Mouse (Mus musculus) ES-Bruce4 (cell line): Measurements from ENCODE around the gene Bcl2l10. TPM values are rescaled to one million over a fixed set of nuclear protein-coding genes. Genes with fewer than 3 reads are reported as not detected.

Source experiments
- H3K27ac ChIP-seq: 2 replicates; pipeline ENCODE4 v1.5.1; 2012; ENCODE audit warnings: low read length, inconsistent platforms; ENCODE audit not compliant: insufficient read depth
- H3K27me3 ChIP-seq: 2 replicates; pipeline ENCODE4 v1.6.1; 2012; ENCODE audit warnings: mild to moderate bottlenecking, low read length, inconsistent platforms; ENCODE audit not compliant: control insufficient read depth, poor library complexity, insufficient read depth, severe bottlenecking
- H3K36me3 ChIP-seq: 2 replicates; pipeline ENCODE4 v1.6.1; 2012; ENCODE audit warnings: inconsistent platforms, mild to moderate bottlenecking, low read length, moderate library complexity; ENCODE audit not compliant: control insufficient read depth, poor library complexity, insufficient read depth, severe bottlenecking
- H3K4me1 ChIP-seq: one replicate; pipeline ENCODE4 v1.8.1; 2011; ENCODE audit warnings: low read length; ENCODE audit not compliant: control insufficient read depth, insufficient read depth
- H3K4me3 ChIP-seq: 2 replicates; pipeline ENCODE4 v1.5.1; 2011; ENCODE audit warnings: low read depth, mild to moderate bottlenecking, low read length
- H3K9ac ChIP-seq: 2 replicates; pipeline ENCODE4 v1.6.1; 2012; ENCODE audit warnings: low read depth, mild to moderate bottlenecking, inconsistent platforms; ENCODE audit not compliant: poor library complexity, severe bottlenecking
- H3K9me3 ChIP-seq: replicated peaks from 2 replicates; pipeline ENCODE4 v1.6.1; 2012; ENCODE audit warnings: mild to moderate bottlenecking, low read length, inconsistent platforms; ENCODE audit not compliant: control insufficient read depth, poor library complexity, insufficient read depth, severe bottlenecking
- CTCF ChIP-seq: IDR thresholded peaks from one replicate; pipeline ENCODE4 v1.8.1; 2011; ENCODE audit warnings: low read depth, low read length
- EP300 ChIP-seq: IDR thresholded peaks from 2 replicates; pipeline ENCODE4 v1.6.1; 2011; ENCODE audit warnings: low read depth, low read length; ENCODE audit not compliant: insufficient read depth
- POLR2A ChIP-seq: IDR thresholded peaks from one replicate; pipeline ENCODE4 v1.8.1; 2011; ENCODE audit warnings: low read length; ENCODE audit not compliant: insufficient read depth
- polyA plus RNA-seq: library from polyadenylated mRNA; stranded (reverse); fragments of >200 nt; gene quantifications from 2 replicates; pipeline ENCODE4 v1.2.4, GENCODE M21; 2011; ENCODE audit warnings: low read depth; ENCODE audit not compliant: missing spikeins, insufficient read depth, insufficient read length

The Bcl2l10 gene
- polyA plus RNA-seq, 1 experiment, result not detected

DNA sequence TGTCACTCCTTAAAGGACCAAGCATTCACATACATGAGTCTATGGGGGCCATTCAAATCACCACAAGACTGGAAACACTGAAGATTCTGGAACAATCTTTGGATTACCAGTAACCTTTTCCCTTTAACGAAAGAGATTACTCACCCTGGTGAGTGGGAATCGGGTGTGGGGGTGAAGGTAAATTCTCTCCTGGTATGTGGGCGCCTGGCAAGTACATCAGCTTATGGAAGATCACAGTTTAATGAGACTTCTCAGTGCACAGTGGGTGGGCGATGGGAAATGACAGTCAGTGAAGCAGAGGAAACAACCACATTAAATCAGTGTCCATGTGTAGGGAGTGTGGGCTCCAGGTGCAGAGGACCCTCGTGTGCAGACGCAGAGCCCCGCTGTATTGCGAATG, 16.7 kb upstream of the Bcl2l10 start:
- H3K9me3 ChIP-seq, result no peaks in the 10 kb centered on the region
- H3K4me3 ChIP-seq, result no peak overlapping the region
- H3K27me3 ChIP-seq, result no peaks in the 10 kb centered on the region
- H3K36me3 ChIP-seq, result no peaks in the 10 kb centered on the region
- no peak overlapping the region for H3K9ac ChIP-seq
- H3K27ac ChIP-seq, result no peak overlapping the region
- TF ChIP-seq POLR2A (no peak), CTCF (no peak), EP300 (no peak)
- no peaks in the 10 kb centered on the region for H3K4me1 ChIP-seq

- no peak overlapping the region for H3K4me3 ChIP-seq
- no peaks in the 10 kb centered on the region for H3K4me1 ChIP-seq
- H3K36me3 ChIP-seq, result peaks cover 2% of the 10 kb centered on the region; the same call in 1 of the 2 replicates
- H3K27ac ChIP-seq, result no peak overlapping the region
- TF ChIP-seq EP300 (no peak), CTCF (peak; percentile 55), POLR2A (no peak)
- no peaks in the 10 kb centered on the region for H3K9me3 ChIP-seq
- H3K27me3 ChIP-seq, result no peaks in the 10 kb centered on the region
- H3K9ac ChIP-seq, result no peak overlapping the region
Observed at GRCm38 (mm10) chr9:75334440-75334839, 13.1 kb upstream of the Bcl2l10 start.

DNA sequence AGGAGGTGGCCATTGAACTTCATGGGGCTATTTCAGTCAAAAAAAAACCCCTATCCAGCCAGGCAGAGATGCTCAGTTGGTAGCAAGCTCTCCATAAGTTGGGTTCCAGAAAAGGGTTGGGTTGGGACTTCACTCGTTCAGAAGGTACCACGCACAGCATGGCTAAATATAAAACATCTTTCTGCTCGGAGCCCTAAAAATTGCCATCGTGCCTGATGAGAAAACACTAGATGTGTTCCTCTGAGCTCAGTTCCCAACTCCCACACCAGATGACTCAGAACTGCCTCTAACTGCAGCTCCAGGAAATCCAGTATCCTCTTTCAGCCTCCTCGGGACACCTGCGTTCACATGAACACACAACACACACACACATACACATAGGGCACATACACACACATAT, 9.5 kb upstream of the Bcl2l10 start:
- TF ChIP-seq EP300 (no peak), POLR2A (no peak), CTCF (no peak)
- Histone ChIP-seq H3K27me3 (no peaks in the 10 kb centered on the region), H3K27ac (no peak overlapping the region), H3K9me3 (no peaks in the 10 kb centered on the region), H3K36me3 (peaks cover 2% of the 10 kb centered on the region; the same call in 1 of the 2 replicates), H3K4me1 (no peaks in the 10 kb centered on the region), H3K4me3 (no peak overlapping the region), H3K9ac (no peak overlapping the region)

DNA sequence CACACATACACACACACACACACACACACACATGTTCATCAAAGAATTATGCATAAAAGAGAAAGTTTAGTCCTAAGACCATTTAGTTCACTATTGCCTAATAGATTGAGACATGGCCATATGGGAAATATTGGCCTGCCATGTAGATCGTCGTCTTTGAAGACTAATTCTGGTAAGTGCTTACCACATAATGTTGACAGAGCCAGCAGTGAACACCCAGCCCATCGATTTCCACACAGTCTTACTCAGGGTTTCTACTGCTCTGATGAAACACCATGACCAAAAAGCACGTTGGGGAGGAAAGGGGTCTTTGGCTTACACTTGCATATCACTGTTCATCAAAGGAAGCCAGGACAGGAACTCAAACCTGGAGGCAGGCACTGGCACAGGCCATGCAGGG, 5.1 kb upstream of the Bcl2l10 start:
- H3K4me1 ChIP-seq, result no peaks in the 10 kb centered on the region
- H3K4me3 ChIP-seq, result no peak overlapping the region
- H3K9ac ChIP-seq, result no peak overlapping the region
- no peaks in the 10 kb centered on the region for H3K27me3 ChIP-seq
- H3K27ac ChIP-seq, result no peak overlapping the region
- no peaks in the 10 kb centered on the region for H3K36me3 ChIP-seq
- no peaks in the 10 kb centered on the region for H3K9me3 ChIP-seq
- TF ChIP-seq POLR2A, result no peak
- TF ChIP-seq CTCF, result no peak
- no peak for TF ChIP-seq EP300

DNA sequence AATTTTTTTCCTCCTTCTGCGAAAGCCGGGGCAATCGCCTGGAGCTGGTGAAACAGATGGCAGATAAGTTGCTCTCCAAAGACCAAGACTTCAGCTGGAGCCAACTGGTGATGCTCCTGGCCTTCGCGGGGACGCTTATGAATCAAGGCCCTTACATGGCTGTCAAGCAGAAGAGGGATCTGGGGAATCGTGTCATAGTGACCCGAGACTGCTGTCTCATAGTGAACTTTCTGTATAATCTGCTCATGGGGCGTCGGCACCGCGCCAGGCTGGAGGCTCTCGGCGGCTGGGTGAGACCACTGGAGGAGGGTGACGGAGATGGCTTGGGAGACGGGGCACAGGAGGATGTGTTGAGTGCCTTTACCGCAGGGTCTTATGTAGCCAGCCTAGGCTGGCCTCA, 508 bp downstream of the Bcl2l10 start:
- Histone ChIP-seq H3K36me3 (no peaks in the 10 kb centered on the region), H3K27ac (no peak overlapping the region), H3K27me3 (no peaks in the 10 kb centered on the region), H3K9me3 (no peaks in the 10 kb centered on the region), H3K9ac (no peak overlapping the region), H3K4me3 (peak overlapping the region; percentile 17), H3K4me1 (peaks cover under 1% of the 10 kb centered on the region)
- no peak for TF ChIP-seq CTCF
- no peak for TF ChIP-seq EP300
- no peak for TF ChIP-seq POLR2A

DNA sequence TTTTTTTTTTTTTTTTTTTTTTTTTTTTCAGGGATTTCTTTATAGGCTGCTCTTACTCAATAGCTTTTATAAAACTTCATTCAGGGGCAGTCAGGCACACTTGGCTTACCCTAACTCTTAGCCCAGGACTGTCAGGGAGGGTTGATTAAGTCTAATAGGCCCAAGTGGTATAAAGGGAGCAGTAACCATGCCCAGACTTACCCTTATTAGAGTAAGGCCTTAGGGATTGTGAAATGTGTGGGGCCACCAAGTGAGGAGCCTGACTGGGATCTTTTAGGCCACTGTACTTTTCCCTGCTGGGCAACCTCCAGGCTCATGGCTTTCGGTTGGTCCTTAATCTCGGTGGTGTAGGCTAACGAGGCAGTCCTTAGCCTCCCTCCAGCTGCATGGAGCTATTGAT, 1.1 kb downstream of the Bcl2l10 start:
- no peaks in the 10 kb centered on the region for H3K9me3 ChIP-seq
- no peak for TF ChIP-seq EP300
- TF ChIP-seq CTCF, result no peak
- TF ChIP-seq POLR2A, result no peak
- no peak overlapping the region for H3K9ac ChIP-seq
- no peak overlapping the region for H3K27ac ChIP-seq
- H3K4me1 ChIP-seq, result peaks cover 5% of the 10 kb centered on the region
- H3K36me3 ChIP-seq, result no peaks in the 10 kb centered on the region
- H3K4me3 ChIP-seq, result no peak overlapping the region
- no peaks in the 10 kb centered on the region for H3K27me3 ChIP-seq

DNA sequence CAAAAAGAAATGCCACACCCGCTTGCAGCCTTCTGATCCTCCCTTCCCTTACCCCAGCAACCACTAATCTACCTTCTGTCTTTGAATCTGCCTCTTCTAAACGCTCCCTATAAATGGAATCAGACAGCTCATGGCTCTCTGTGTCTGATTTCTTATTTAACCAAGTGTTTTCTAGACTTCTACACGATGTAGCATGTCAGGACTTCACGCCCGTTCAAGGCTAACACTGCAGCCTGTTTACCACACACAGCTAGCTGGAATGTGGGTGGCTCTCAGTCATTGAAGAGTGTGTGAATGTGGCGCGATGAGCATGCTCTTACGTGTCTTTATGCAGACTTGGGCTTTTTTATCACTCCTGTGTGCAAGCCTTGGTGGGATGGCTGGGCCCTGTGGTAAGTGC, 5.5 kb downstream of the Bcl2l10 start:
- Histone ChIP-seq H3K4me1 (peaks cover 5% of the 10 kb centered on the region), H3K9ac (no peak overlapping the region), H3K27ac (peak overlapping the region; percentile 19), H3K9me3 (no peaks in the 10 kb centered on the region), H3K4me3 (no peak overlapping the region), H3K27me3 (no peaks in the 10 kb centered on the region), H3K36me3 (no peaks in the 10 kb centered on the region)
- TF ChIP-seq POLR2A (no peak), EP300 (no peak), CTCF (no peak)
